Mouse (Mus musculus) C2C12 (cell line): ENCODE measurements around the gene Crb1.

Experiments
- CEBPB ChIP-seq: IDR thresholded peaks from one replicate; pipeline ENCODE4 v1.6.1; 2011; ENCODE audit warnings: low read depth, mild to moderate bottlenecking, control low read depth, moderate library complexity
- CTCF ChIP-seq: IDR thresholded peaks from one replicate; pipeline ENCODE4 v1.5.1; 2011; ENCODE audit not compliant: control insufficient read depth, insufficient read depth, insufficient read length
- MYOD1 ChIP-seq: IDR thresholded peaks from one replicate; pipeline ENCODE4 v1.6.1; 2011; ENCODE audit warnings: low read depth; ENCODE audit not compliant: control insufficient read depth, insufficient read length

DNA sequence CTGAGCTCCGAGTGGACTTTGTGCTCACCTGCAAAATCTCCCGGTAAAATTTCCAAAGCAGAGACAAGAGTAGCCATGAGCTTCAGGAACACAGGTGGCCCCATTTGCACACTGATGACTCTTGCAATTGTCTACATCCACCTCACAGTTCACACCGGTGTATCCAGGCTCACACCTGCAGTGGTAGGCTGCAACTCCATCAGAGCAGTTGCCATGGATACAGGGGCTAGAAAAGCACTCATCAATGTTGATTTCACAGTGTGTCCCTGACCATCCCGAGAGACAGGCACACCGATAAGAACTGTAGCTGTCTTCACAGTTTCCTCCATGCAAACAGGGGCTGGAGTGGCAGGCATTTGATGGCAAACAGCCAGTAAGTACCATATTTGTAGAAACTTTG lies 140.1 kb downstream of the Crb1 start:
- no peak for TF ChIP-seq CTCF
- no peak for TF ChIP-seq CEBPB
- TF ChIP-seq MYOD1 = no peak
